Mouse (Mus musculus) cerebellum, adult 2 months (tissue): ENCODE data around the gene Fabp6.

Experiments
- CTCF ChIP-seq: fragments of 200-500 bp; IDR thresholded peaks from 2 replicates; pipeline ENCODE4 v1.5.1; 2011; ENCODE audit warnings: low read depth, mild to moderate bottlenecking, control low read depth, low read length, moderate library complexity, borderline replicate concordance; ENCODE audit not compliant: insufficient read depth
- POLR2A ChIP-seq: fragments of 200-500 bp; IDR thresholded peaks from 2 replicates; pipeline ENCODE4 v1.6.1; 2011; ENCODE audit warnings: low read length, control low read depth, borderline replicate concordance; ENCODE audit not compliant: insufficient read depth

DNA sequence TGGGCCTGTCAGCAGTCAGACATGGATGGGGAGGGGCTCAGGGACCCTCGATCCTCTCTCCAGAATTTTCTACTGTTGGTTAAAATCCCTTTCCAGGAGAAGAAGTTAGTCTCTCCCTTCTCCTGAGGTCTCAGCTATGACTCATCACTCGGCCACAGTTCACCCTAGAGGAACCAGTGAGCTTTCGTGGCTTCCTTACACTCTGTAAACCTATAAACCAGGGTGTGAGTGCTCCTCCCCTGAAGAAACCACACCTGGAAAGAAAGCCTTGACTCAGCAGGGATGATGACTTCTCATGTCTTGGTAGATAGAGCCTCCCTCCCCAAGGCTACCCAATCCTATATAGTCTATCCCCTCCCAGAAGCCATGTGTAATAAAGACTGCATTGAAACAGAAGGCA is 49.6 kb downstream of the Fabp6 start:
- no peak for TF ChIP-seq CTCF
- no peak for TF ChIP-seq POLR2A
